Mouse (Mus musculus) spleen, postnatal 14 days (tissue): Measurements from ENCODE around the gene Slc45a1.

ENCODE experiments used
- DNase-seq, 2 experiments: peaks; one replicate each; pipeline ENCODE4 v3.0.0; 2021 to 2022; ENCODE audit warnings: low spot score in 2 of 2

Gene Slc45a1

GRCm38 (mm10) chr4:150651390-150652277 is at the start of gene Slc45a1:
Gene Slc45a1, minus strand, starts transcription at chr4:150652174.
- DNase-seq, result no peak

- DNase-seq, result no peak
Measured at GRCm38 (mm10) chr4:150700849-150701248, 48.9 kb upstream of the Slc45a1 start.

- no peak for DNase-seq
Measured at GRCm38 (mm10) chr4:150694434-150695108, 42.6 kb upstream of the Slc45a1 start.

GRCm38 (mm10) chr4:150692861-150693403 is 41.0 kb upstream of the Slc45a1 start:
- no peak for DNase-seq

GRCm38 (mm10) chr4:150690759-150691158 is 38.8 kb upstream of the Slc45a1 start:
- no peak for DNase-seq

GRCm38 (mm10) chr4:150689553-150689952 is 37.6 kb upstream of the Slc45a1 start:
- DNase-seq, result no peak

GRCm38 (mm10) chr4:150687126-150687753 is 35.3 kb upstream of the Slc45a1 start:
- DNase-seq, result no peak

- DNase-seq, result no peak
Measured at GRCm38 (mm10) chr4:150686538-150686937, 34.6 kb upstream of the Slc45a1 start.

GRCm38 (mm10) chr4:150685778-150686493 is 34.0 kb upstream of the Slc45a1 start:
- DNase-seq, result no peak

- DNase-seq, result no peak
Measured at GRCm38 (mm10) chr4:150685043-150685777, 33.2 kb upstream of the Slc45a1 start.

GRCm38 (mm10) chr4:150680373-150680772 is 28.4 kb upstream of the Slc45a1 start:
- DNase-seq, result no peak

GRCm38 (mm10) chr4:150678789-150679188 is 26.8 kb upstream of the Slc45a1 start:
- DNase-seq, result no peak

GRCm38 (mm10) chr4:150677846-150678224 is 25.9 kb upstream of the Slc45a1 start:
- DNase-seq, result no peak

- DNase-seq, result no peak
Measured at GRCm38 (mm10) chr4:150677126-150677845, 25.3 kb upstream of the Slc45a1 start.

GRCm38 (mm10) chr4:150676029-150676428 is 24.1 kb upstream of the Slc45a1 start:
- DNase-seq, result no peak

- no peak for DNase-seq
Measured at GRCm38 (mm10) chr4:150675274-150675673, 23.3 kb upstream of the Slc45a1 start.

GRCm38 (mm10) chr4:150665806-150666205 is 13.8 kb upstream of the Slc45a1 start:
- DNase-seq, result no peak

- no peak for DNase-seq
Measured at GRCm38 (mm10) chr4:150664726-150665125, 12.8 kb upstream of the Slc45a1 start.

- DNase-seq, result peak in 1 of 2 experiments; percentile 23
Measured at GRCm38 (mm10) chr4:150663192-150663591, 11.2 kb upstream of the Slc45a1 start.

GRCm38 (mm10) chr4:150661886-150662285 is 9.9 kb upstream of the Slc45a1 start:
- no peak for DNase-seq
